Mouse (Mus musculus): ENCODE results near the gene Gm12184. TPM values are rescaled to one million over a fixed set of nuclear protein-coding genes. Genes with fewer than 3 reads are reported as not detected.
A peak's percentile ranks its signal among the peaks of the same experiment; 100 is the strongest.

Gene Gm12184
- total and polyA plus RNA-seq, 3 experiments, result 15.3 to 47.2 (median 22.1) TPM

DNA sequence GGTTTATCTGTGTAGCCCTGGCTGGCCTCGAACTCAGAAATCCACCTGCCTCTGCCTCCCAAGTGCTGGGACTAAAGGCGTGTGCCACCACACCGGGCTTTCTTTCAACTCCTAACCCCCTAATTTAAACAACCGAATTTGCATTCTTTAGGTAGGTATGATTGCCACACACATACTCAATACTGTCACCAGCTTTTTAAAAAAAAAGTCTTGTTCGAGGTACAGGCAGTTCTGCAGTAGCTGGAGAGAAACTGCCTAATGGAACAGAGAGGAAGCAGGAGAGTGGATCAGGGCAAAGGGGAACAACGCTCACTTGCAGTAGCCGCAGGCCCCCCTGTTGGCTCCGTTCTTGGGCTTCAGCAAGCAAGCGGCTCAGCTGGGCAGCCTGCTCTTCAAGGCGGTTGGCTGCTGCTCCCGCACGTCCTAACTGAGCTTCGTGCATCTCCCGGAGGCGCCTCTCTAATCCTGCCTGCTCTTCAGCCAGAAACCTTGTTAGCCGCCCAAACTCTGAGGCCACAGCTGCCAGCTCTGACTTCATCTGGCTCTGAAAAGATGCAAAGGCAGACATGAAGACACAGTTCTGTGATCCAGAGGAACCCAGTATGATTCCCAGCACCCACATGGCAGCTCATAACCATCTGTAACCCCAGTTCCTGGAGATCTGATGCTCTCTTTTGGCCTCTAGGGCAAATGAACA is 17.6 kb downstream of the Gm12184 start:
- no peaks in the 10 kb centered on the region for H3K27me3 ChIP-seq (ENCODE audit: insufficient read depth, low read length)
- TF ChIP-seq GATA1 (IDR thresholded peaks at IDR 0.05; ENCODE audit: borderline replicate concordance, low read length) (no peak), POLR2AphosphoS5 (IDR thresholded peaks at IDR 0.05; ENCODE audit: insufficient replicate concordance, low read depth, low read length) (0 out of 2 replicates have a peak, but pooled peaks have one; percentile 55)
- ATAC-seq (ENCODE audit: extremely low read depth, insufficient number of reproducible peaks, low FRiP score, poor library complexity, severe bottlenecking) (no peak), DNase-seq (ENCODE audit: low spot score) (no peak)
- H3K4me1 ChIP-seq (ENCODE audit: insufficient read depth, low read depth, low read length), result peaks cover 72% of the 10 kb centered on the region
- peaks cover 100% of the 10 kb centered on the region for H3K36me3 ChIP-seq (replicated peaks)
- H3K9me3 ChIP-seq (replicated peaks), result no peaks in the 10 kb centered on the region
- H3K4me3 ChIP-seq (ENCODE audit: low read depth, low read length), result no peak overlapping the region; the same call in 1 of the 2 replicates

DNA sequence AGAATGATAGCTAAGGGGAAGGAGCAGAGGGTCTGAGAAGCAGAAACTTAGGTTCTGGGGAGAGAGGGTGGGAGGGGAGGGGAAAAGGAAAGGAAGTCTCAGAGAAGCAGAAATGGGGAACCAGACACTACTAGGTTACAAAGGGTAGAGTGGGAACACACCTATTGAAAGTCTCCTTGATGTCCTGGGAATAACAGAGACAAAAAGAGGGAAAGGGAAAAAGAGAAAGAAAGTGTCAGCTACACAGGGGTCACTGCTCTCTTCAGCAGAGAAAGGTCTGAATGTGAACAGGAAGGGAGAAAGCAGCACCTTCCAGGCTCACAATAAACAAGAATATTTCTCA is 18.2 kb downstream of the Gm12184 start:
- Histone ChIP-seq H3K9me3 (replicated peaks) (no peaks in the 10 kb centered on the region), H3K36me3 (replicated peaks) (peaks cover 100% of the 10 kb centered on the region), H3K4me3 (ENCODE audit: low read depth, low read length) (no peak overlapping the region), H3K4me1 (ENCODE audit: insufficient read depth, low read depth, low read length) (peaks cover 73% of the 10 kb centered on the region), H3K27me3 (ENCODE audit: insufficient read depth, low read length) (no peaks in the 10 kb centered on the region)
- no peak for DNase-seq (ENCODE audit: low spot score)
- TF ChIP-seq TAL1 (conservative IDR thresholded peaks at IDR 0.05; ENCODE audit: low read depth, low read length), result no peak
- TF ChIP-seq POLR2AphosphoS5 (IDR thresholded peaks at IDR 0.05; ENCODE audit: insufficient replicate concordance, low read depth, low read length), result 0 out of 2 replicates have a peak, but pooled peaks have one; percentile 37
- no peak for ATAC-seq (ENCODE audit: extremely low read depth, insufficient number of reproducible peaks, low FRiP score, poor library complexity, severe bottlenecking)

DNA sequence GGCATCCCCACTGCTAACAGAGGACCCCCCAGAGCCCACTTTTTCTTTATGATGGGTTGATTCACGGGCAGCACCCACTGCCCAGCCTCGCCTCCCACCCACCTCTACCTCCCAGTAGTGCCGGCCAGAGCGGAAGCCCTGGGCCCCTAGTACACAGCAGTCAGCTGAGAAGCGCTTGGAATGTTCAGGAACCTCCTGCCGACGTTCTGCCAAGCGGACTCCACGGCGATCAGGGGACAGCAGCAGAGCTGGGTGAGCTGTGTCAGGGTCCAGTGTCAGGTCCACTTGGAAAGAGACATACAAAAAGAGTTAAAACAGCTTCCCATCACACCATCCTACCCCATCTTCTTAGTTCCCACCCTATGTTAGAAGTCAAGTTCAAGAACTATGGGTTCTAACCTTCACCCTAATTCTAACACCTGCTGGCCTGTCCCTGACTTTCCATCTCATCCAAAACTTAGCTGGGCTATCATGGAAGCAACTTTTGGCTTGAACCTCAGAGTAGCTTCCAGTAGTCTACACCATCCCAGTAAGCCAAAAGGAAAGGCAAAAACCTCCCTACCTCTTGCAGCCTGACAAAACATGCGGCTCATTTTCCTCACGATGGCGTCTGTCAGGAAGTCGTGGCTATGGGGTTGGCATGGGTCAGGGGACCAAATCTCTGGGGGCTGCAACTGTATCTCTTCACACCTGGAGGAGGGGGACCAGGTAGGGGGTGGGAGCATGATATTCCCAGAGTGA is 18.7 kb downstream of the Gm12184 start:
- no peaks in the 10 kb centered on the region for H3K27me3 ChIP-seq (ENCODE audit: insufficient read depth, low read length)
- peaks cover 74% of the 10 kb centered on the region for H3K4me1 ChIP-seq (ENCODE audit: insufficient read depth, low read depth, low read length)
- peaks cover 100% of the 10 kb centered on the region for H3K36me3 ChIP-seq (replicated peaks)
- ATAC-seq (ENCODE audit: extremely low read depth, insufficient number of reproducible peaks, low FRiP score, poor library complexity, severe bottlenecking) (0 out of 2 replicates have a peak, but pooled peaks have one; percentile 10), DNase-seq (ENCODE audit: low spot score) (no peak)
- H3K9me3 ChIP-seq (replicated peaks), result no peaks in the 10 kb centered on the region
- TF ChIP-seq TAL1 (conservative IDR thresholded peaks at IDR 0.05; ENCODE audit: low read depth, low read length) (no peak), POLR2AphosphoS5 (IDR thresholded peaks at IDR 0.05; ENCODE audit: insufficient replicate concordance, low read depth, low read length) (no peak; the same call in 1 of the 2 replicates), CTCF (IDR thresholded peaks at IDR 0.05; ENCODE audit: low read depth, low read length) (no peak), GATA2 (IDR thresholded peaks at IDR 0.05; ENCODE audit: borderline replicate concordance, low read depth, low read length) (no peak), GATA1 (IDR thresholded peaks at IDR 0.05; ENCODE audit: borderline replicate concordance, low read length) (no peak)
- H3K4me3 ChIP-seq (ENCODE audit: low read depth, low read length), result peak overlapping the region; percentile 36; the same call in 1 of the 2 replicates

DNA sequence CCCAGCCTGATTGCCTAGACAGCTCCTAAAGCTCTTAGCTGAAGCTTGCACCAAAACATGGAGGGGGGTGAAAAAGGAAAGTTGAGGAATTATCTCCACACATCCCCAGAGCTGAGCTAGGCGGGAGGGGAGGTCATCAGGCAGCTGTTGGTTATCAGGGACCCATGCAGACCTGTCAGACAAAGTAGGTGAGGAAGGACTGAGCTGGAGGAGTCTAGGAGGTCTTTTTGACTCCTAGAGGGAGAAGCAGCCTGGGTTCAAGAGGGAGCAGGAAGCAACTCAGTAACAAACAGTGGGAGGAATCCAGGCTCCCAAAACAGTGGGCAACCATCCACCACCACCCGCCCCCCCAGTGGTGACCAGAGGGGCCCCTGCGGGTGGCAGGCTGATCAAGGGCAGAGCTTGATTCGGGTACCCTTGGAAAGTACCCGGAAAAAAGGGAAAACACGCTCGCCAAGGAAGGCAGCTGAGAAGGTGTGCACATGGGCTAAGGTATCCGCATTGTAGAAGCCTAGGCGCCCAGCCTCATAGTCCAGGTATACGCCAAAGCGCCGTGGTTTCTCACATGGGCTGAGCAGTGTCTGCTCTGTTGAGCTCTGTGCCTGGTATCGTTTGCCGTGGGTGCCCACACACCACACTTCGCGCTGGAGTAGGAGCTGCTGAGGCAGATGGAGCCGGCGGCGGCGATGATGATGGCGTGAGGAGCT is 19.4 kb downstream of the Gm12184 start:
- H3K9me3 ChIP-seq (replicated peaks), result no peaks in the 10 kb centered on the region
- no peak for DNase-seq (ENCODE audit: low spot score)
- no peaks in the 10 kb centered on the region for H3K27me3 ChIP-seq (ENCODE audit: insufficient read depth, low read length)
- peaks cover 76% of the 10 kb centered on the region for H3K4me1 ChIP-seq (ENCODE audit: insufficient read depth, low read depth, low read length)
- ATAC-seq (ENCODE audit: extremely low read depth, insufficient number of reproducible peaks, low FRiP score, poor library complexity, severe bottlenecking), result no peak
- peaks cover 100% of the 10 kb centered on the region for H3K36me3 ChIP-seq (replicated peaks)
- H3K4me3 ChIP-seq (ENCODE audit: low read depth, low read length), result peak overlapping the region; percentile 36; the same call in 1 of the 2 replicates
- TF ChIP-seq TAL1 (conservative IDR thresholded peaks at IDR 0.05; ENCODE audit: low read depth, low read length), result no peak
- no peak for TF ChIP-seq GATA2 (IDR thresholded peaks at IDR 0.05; ENCODE audit: borderline replicate concordance, low read depth, low read length)
- peak; percentile 90 for TF ChIP-seq POLR2AphosphoS5 (IDR thresholded peaks at IDR 0.05; ENCODE audit: insufficient replicate concordance, low read depth, low read length)
- no peak for TF ChIP-seq CTCF (IDR thresholded peaks at IDR 0.05; ENCODE audit: low read depth, low read length)

DNA sequence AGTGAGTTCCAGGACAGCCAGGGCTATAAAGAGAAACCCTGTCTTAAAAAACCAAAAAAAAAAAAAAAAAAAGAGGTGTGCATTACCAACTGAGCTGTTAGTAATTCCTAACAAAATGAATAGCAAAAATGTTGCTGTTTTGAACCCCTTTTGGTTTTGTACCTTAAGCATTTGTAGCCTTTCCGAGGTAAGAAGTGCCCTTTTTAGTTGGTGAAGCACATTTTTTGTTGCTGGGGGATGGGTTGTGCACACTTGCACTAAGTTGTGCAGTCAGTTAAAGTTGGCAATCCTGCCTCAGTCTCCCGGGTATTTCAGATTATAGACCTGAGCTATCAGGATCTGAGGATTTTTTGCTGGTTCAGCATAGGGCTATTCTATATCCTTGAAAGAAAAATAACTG is 21.5 kb downstream of the Gm12184 start:
- Histone ChIP-seq H3K36me3 (replicated peaks) (peaks cover 95% of the 10 kb centered on the region), H3K9me3 (replicated peaks) (no peaks in the 10 kb centered on the region), H3K4me1 (ENCODE audit: insufficient read depth, low read depth, low read length) (peaks cover 63% of the 10 kb centered on the region), H3K4me3 (ENCODE audit: low read depth, low read length) (no peak overlapping the region; the same call in 1 of the 2 replicates), H3K27me3 (ENCODE audit: insufficient read depth, low read length) (no peaks in the 10 kb centered on the region)
- no peak for TF ChIP-seq GATA1 (IDR thresholded peaks at IDR 0.05; ENCODE audit: borderline replicate concordance, low read length)
- no peak for TF ChIP-seq POLR2AphosphoS5 (IDR thresholded peaks at IDR 0.05; ENCODE audit: insufficient replicate concordance, low read depth, low read length)
- TF ChIP-seq TAL1 (conservative IDR thresholded peaks at IDR 0.05; ENCODE audit: low read depth, low read length), result no peak
- no peak for TF ChIP-seq GATA2 (IDR thresholded peaks at IDR 0.05; ENCODE audit: borderline replicate concordance, low read depth, low read length)
- TF ChIP-seq CTCF (IDR thresholded peaks at IDR 0.05; ENCODE audit: low read depth, low read length), result no peak
- ATAC-seq (ENCODE audit: extremely low read depth, insufficient number of reproducible peaks, low FRiP score, poor library complexity, severe bottlenecking) (no peak), DNase-seq (ENCODE audit: low spot score) (no peak)

DNA sequence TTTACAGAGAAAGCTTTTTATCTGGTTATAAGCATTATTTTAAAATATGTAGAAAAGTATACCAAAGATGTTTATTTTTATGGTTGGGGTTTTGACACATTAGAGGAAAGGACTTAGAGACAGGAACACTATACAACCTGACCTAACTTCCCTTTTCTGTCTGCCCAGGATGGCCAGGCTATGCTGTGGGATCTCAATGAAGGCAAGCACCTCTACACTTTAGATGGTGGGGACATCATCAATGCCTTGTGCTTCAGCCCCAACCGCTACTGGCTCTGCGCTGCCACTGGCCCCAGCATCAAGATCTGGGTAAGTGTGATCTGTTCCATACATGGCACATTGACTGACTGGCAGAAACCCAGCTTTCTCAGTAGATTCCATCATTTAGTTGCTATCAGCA is 22.5 kb downstream of the Gm12184 start:
- Histone ChIP-seq H3K9me3 (replicated peaks) (no peaks in the 10 kb centered on the region), H3K4me1 (ENCODE audit: insufficient read depth, low read depth, low read length) (peaks cover 55% of the 10 kb centered on the region), H3K4me3 (ENCODE audit: low read depth, low read length) (peak overlapping the region; percentile 58; the same call in 1 of the 2 replicates), H3K36me3 (replicated peaks) (peaks cover 86% of the 10 kb centered on the region), H3K27me3 (ENCODE audit: insufficient read depth, low read length) (no peaks in the 10 kb centered on the region)
- no peak for ATAC-seq (ENCODE audit: extremely low read depth, insufficient number of reproducible peaks, low FRiP score, poor library complexity, severe bottlenecking)
- no peak for DNase-seq (ENCODE audit: low spot score)
- TF ChIP-seq TAL1 (conservative IDR thresholded peaks at IDR 0.05; ENCODE audit: low read depth, low read length) (no peak), POLR2AphosphoS5 (IDR thresholded peaks at IDR 0.05; ENCODE audit: insufficient replicate concordance, low read depth, low read length) (no peak), GATA1 (IDR thresholded peaks at IDR 0.05; ENCODE audit: borderline replicate concordance, low read length) (no peak)
